Mouse (Mus musculus): ENCODE measurements around the gene Lrrc4.

DNA sequence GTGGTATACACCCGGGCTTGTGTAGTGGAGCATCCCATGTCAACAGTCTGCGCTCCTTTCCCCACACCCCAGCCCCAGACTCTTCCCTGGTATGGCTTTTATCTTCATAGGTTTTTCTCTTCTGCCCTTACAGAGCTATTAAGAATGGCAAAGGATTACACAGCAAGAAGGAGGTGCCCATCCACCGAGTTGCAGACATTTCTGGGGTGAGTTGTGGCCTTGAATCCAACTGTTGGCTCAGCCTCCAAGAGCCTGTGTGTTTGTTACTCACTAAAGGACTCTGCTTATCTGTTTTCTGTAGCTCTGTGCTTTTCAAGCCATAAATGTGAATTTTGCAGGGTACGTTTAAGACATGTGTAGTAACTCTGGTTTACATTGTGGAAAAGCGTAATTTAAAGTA, 106.8 kb downstream of the Lrrc4 start:
- TF ChIP-seq POLR2A (IDR thresholded peaks at IDR 0.05; ENCODE audit: low read depth, low read length) = no peak
- no peak for TF ChIP-seq CTCF (IDR thresholded peaks at IDR 0.05; ENCODE audit: extremely low read depth, insufficient read depth, insufficient read length, insufficient replicate concordance)
